Mouse (Mus musculus): ENCODE measurements around the gene Pdzd11.

The Pdzd11 gene

DNA sequence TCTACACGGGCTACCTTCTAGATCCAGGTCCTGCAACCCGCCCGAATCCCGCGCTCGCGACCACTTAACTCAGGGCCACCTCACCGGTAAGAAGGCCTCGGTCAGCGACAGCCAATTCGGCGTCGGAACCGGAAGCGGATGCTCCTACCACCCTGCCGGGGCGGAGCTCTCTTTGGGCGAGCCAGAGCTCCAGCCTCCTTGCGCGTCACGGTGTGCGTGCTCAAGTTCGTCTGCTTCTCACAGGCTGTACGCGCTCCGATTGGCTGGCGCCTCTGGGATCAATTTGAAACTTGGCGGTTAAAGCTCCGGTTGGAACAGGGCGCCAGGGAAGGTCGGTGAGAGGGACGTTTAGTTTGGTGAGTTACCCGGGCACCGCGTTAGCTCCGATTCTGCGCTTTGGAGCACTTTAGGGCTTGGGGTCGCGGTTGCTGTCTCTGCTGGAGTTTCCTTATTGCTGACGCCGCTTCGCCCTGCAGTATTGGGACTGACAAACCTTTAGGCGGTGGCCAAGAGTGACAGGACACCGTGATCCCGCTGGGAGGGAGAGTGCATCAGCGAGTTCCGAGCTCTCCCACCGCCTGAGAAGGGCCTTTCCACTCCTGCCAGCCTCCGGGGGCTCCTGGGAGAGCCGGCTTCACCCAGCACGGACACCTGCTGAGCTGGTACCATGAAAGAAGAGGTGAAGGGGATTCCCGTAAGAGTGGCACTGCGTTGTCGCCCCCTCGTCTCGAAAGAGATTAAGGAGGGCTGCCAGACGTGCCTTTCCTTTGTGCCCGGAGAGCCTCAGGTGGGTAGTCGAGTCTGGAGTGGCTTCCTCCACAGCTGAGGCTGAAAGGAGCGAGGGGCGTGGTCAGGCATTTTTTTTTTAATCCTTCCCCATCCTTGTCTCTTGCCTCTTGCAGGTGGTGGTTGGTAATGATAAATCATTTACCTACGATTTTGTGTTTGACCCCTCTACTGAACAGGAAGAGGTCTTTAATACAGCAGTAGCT, at the start of gene Pdzd11:
Gene Pdzd11, minus strand, starts transcription at position 767 of the 992 bp plus-strand sequence.
- CTCF ChIA-PET, result interaction anchor here (0.5 kb wide), 1 partner anchor 14 kb away, joined by 4 read pairs; no protein-coding TSS in a partner anchor

DNA sequence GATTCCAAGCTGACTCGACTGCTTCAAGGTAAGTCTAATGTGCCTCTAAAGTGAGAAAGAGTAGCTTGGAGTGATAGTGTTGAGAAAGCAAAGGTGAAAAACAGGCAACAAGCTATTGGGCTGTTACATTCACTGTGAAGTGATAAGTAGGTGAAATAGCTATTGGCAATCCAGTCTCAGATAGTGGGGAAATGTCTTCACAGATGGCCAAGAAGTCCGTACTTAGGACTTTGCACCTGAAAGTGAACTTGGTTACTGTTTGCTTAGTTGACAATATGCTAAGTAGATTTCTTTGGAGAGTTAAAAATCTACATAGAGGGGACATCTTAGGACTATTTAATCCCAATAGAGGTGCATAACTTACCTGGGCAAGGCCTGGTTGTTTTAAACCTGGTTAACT, 38.5 kb upstream of the Pdzd11 start:
- CTCF ChIA-PET, result no interaction called here

DNA sequence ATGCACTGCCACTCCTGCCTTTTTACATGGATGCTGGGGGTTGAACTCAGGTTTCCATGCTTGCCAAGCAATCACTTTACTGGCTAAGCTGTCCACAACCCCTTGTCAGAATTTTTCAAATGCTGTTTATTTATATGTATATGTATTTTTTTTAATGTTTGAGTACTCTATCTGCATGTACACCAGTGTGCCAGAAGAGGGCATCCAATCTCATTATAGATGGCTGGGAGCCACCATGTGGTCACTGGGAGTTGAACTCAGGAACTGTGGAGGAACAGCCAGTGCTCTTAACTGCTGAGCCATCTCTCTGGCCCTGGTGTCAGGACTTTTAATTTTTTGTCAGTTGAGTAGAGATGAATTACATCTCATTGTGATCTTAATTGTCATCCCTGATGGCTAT, 26.5 kb upstream of the Pdzd11 start:
- CTCF ChIA-PET, result no interaction called here

DNA sequence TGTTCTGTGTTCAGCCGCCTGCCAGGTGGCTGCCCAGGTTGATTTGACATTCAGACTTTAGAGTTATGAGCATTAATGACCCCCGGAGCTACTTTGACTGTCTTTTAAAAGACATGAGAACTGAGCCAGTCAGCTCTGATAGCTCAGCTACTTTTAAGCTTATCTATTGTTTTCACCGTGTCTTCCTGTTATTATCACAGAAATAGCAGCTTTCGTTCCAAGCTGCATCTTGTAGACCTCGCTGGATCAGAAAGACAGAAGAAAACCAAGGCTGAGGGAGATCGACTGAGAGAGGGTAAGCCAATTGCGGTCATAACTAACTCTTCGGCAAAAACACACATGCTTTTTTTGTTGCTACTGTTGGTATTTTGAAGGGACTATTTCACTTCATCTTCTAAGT, 12.1 kb upstream of the Pdzd11 start:
- CTCF ChIA-PET, result no interaction called here

DNA sequence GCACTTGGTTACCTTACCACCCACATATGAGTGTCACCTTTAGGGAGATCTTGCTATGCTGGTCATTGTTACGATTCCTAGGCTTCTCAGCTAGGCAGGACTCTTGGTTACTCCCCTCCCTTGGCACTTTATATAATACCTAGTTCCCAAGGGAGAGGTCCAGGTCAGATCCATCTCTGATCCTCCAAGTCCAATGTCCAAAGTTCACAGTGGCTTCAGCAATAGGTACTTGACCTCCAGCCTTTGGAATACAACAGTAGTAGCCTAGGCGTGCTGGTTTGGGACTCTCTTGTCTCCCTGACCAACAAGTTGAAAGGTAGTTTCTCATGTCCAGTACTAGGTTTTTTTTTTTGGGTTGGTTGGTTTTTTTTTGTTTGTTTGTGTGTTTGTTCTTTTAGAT, 2.7 kb upstream of the Pdzd11 start:
- CTCF ChIA-PET, result no interaction called here

DNA sequence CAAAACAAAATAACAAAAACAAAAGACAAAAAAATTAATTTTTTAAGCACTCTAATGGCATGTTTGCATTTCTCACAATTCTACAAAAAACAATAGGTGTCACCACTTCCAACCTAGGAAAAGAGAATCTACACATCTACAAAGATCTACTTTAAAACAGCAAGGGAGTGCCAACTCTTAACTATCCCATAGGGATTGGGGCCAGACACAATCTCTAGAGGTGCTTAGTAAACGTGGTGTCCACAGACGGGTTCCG, 894 bp downstream of the Pdzd11 start, which contains the start of gene Kif4:
Gene Kif4, plus strand, starts transcription at position 192 of the 256 bp plus-strand sequence.
- CTCF ChIA-PET, result no interaction called here

DNA sequence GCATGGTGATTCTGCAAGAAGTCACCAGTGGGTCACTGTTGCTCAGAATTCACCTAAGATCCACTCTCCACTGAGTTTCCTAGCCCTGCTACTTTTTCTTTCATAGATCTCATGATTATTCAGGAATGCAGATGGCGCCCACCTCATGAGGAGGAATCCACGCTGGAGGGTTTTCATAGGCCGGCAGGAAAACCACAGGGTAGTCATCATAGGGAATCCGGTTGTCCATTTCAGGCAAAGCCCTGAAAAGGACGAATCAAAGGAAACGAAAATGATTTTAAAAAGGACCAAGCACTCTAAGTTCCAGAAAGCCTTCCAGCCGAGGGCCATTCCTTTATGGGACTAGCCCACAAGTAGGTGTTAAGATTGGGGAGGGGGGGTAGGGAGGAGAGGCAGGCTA, 1.2 kb downstream of the Pdzd11 start:
- CTCF ChIA-PET, result no interaction called here

DNA sequence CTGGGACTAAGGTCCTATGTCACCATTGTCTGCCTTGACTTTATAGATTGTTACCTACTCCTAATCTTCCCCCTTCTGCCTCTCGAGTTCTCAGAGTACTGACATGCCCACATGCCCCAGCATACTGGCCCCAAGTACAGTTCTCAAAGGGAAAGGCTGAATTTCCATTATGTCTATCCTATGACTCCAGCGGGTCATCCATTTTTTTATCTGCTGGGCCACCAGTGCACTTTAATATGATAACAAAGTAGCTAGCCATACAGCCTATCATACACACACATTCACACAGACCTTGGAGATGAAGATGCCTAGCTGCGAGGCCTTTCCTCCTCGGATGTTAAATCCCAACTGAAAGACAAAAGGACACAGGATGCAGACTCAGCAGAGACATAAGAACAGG, 2.1 kb downstream of the Pdzd11 start:
- CTCF ChIA-PET, result no interaction called here

DNA sequence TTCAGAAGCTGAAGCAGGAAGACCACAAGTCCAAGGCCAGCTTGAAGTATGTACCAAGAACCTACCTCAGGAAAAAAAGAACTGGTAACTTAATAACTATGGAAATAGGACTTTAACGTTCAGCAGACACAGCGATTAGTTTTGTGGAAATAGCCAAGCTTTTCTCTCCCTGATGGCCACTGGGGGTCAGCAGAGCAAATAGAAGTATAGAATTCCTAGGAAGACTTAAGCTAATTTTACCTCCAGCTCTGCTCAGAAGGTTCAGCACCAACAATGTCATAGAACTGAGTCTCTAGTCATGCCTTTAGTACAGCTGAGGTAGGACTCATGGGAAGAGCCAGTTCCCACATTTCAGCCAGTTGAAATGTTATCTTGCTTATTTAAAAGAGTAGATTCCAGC, 5.0 kb downstream of the Pdzd11 start:
- CTCF ChIA-PET, result no interaction called here

DNA sequence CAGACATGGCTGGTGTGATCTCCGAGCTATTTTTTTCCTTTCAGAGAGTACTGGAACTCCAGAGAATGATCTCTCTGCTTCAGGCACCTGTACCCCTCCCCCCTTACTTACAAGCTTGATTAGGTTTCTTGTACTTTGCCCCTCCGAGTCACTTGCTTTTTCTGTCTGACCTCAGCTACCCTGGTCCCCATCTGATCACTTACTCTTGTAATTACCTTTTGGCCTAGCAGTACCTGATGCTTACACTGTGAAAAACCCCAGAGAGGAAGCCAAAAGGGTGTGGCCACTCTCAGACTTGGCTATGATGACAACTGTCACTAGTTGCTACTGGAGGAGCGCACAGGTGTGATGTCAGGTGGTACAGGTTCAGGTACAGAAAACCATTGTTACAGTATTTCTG, 7.9 kb downstream of the Pdzd11 start:
- CTCF ChIA-PET, result interaction anchor here (0.7 kb wide), 2 partner anchors 56 to 120 kb away, joined by 3 to 14 read pairs; no protein-coding TSS in a partner anchor

DNA sequence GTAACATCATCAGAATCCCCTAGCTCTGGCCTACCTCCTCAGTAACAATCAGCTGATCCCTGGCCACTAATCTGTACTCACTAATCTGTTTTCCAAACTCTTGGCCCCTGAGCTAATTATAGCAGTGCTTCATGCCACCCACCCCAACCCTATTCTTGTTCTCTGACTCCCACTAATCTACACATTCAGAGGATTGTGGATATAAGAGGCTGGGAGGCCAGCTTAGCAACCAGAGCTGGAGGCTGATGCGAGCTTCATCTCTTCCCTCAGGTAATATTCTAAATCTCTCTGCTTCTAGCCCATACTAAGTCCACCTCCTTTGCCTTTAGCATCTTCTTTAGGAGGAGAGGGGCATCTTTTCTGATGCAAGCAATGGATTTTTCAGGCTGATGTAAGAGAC, 21.1 kb downstream of the Pdzd11 start, which contains the start of gene Arr3:
Gene Arr3, plus strand, starts transcription at position 184 of the 400 bp plus-strand sequence.
- CTCF ChIA-PET, result no interaction called here

DNA sequence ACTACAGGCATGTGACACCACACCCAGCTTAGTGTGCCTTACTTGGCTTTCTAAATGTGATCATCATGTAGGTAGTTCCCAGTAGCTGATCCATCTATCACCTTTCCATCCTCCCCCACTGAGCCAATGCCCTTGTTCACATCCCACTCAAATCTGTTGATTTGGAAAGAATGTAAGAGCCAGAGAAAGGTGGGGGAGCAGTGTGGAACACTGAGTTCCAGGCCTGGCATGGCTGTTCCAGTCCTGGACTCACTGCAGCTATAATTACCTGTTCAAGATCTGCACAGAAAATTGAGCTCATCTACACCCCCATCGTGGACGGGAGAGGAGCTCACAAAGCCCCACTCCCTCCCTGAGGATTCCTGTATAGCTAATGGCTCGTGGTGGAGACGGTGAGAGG, 26.6 kb downstream of the Pdzd11 start:
- CTCF ChIA-PET, result no interaction called here

DNA sequence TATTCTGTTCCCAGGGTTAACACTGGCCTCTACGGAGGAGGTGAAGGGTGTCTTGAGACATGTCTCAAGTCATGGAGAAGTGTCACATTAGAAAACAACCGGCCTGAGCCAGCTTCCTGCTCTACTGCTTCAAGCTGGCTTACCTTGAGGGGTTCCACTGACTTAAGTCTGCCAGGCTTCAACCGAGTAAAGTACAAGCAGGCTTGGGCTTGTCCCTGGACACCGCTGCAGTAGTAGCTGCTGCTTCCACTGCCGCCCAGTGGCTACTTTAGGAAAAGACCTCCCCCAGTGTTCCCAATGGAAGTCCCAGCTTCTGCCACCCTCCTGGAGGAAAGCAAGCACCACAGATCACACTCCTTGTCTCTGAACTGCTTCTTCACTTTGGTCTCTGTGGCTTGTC, 28.9 kb downstream of the Pdzd11 start:
- CTCF ChIA-PET, result no interaction called here

DNA sequence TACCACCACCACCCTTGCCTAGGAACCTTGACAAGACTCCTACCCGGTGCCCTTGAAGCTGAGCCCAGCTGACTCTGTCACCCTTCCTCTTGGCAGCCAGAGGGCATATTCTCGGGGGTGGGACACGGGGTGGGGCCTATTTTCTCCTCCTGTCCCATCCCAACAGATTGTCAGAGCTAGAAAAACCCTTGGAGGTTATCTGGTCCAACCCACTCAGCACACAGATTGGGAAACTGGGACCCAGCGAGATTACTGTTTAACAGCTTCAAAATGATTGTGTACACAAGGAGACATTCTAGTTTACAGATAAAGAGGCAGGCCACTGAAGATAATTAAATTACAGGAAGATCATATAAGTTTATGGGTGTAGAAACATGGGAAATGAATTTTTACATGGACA, 31.6 kb downstream of the Pdzd11 start, which contains the start of gene P2ry4:
Gene P2ry4, minus strand, starts transcription at position 79 of the 400 bp plus-strand sequence.
- CTCF ChIA-PET, result no interaction called here

Data from spleen, embryonic (tissue).